Comparison of ENCODE assay signal across 9 mouse cellular contexts in genomic region chr6:5991817-5992755, GRCm38 (mm10).
A peak's percentile ranks its signal among the peaks of the same experiment; 100 is the strongest.
DNase-seq lines count a peak whose midpoint lies in the region; TF ChIP-seq lines count a peak whose summit lies in the region.
"Had no signal": no experiment of that assay in that cellular context is flagged by ENCODE, and none has a peak within 500 bp of the region (broad histone marks: within the 10 kb centered on the region; RNA-seq: fewer than 3 reads in every experiment).

No protein-coding gene starts in this region.

- peak overlapping the region; percentile 7 for H3K4me3 ChIP-seq in cerebellum, adult 2 months (replicated peaks; ENCODE audit: insufficient read depth, low read depth, low read length)
- no peak overlapping the region for H3K4me3 ChIP-seq in kidney, adult 2 months (ENCODE audit: insufficient read depth, low read depth, low read length)
- H3K4me3 ChIP-seq in olfactory bulb, adult 2 months (ENCODE audit: insufficient read depth, low read depth, low read length) = no peak overlapping the region

- DNase-seq in adipocyte (ENCODE audit: low spot score) = peak; percentile 96
- peak; percentile 65 to 73 for DNase-seq in cerebellum, adult 2 months
- DNase-seq in heart, adult 18-20 months = peak; percentile 54 to 56
- peak; percentile 95 for DNase-seq in kidney, adult 2 months
- DNase-seq in left cerebral cortex, postnatal 14 days (ENCODE audit: low spot score in 2 of 2) = peak; percentile 59 to 70
- no peak for DNase-seq in thymus, postnatal 36 days
- no peak for DNase-seq in thymus, postnatal 10 days (ENCODE audit: low spot score in 2 of 2)

- TF ChIP-seq CTCF in cerebellum, adult 2 months (IDR thresholded peaks at IDR 0.05; ENCODE audit: borderline replicate concordance, insufficient read depth, low read depth, low read length) = no peak
- TF ChIP-seq CTCF in kidney, adult 2 months (conservative IDR thresholded peaks at IDR 0.05; ENCODE audit: insufficient read depth, insufficient read length, low read depth, low read length) = no peak
- TF ChIP-seq CTCF in olfactory bulb, adult 2 months (IDR thresholded peaks at IDR 0.05; ENCODE audit: insufficient read depth, low read depth, low read length) = no peak

- no peaks in the 10 kb centered on the region for H3K36me3 ChIP-seq in kidney, adult 2 months (ENCODE audit: control insufficient read depth, insufficient read depth, low read length)

- H3K4me1 ChIP-seq in cerebellum, adult 2 months (ENCODE audit: control insufficient read depth, insufficient read depth, low read length) = peaks cover 5% of the 10 kb centered on the region
- peaks cover 11% of the 10 kb centered on the region for H3K4me1 ChIP-seq in kidney, adult 2 months (ENCODE audit: control insufficient read depth, insufficient read depth, low read length)
- H3K4me1 ChIP-seq in olfactory bulb, adult 2 months (ENCODE audit: control insufficient read depth, insufficient read depth, low read length) = peaks cover 15% of the 10 kb centered on the region

- H3K27ac ChIP-seq in cerebellum, adult 2 months (ENCODE audit: insufficient read depth, low read length) = no peak overlapping the region
- no peak overlapping the region for H3K27ac ChIP-seq in kidney, adult 2 months (ENCODE audit: insufficient read depth, low read depth, low read length)
- peak overlapping the region; percentile 77 for H3K27ac ChIP-seq in olfactory bulb, adult 2 months (ENCODE audit: insufficient read depth, low read depth, low read length)
- H3K27ac ChIP-seq: liver, embryonic 14.5 days had no signal

- WGBS in cerebellum, adult 2 months = 16% methylated on average over 25 of the region's 25 CpGs
- 25% methylated on average over 25 of the region's 25 CpGs for whole genome bisulfite sequencing in kidney, adult 2 months
- 12% methylated on average over 25 of the region's 25 CpGs for WGBS in olfactory bulb, adult 2 months

- intact Hi-C loops in left cerebral cortex, postnatal 14 days (cut with DNase I) = loop anchor here (5.0 kb wide), 1 partner anchor 135 kb away; no protein-coding TSS in a partner anchor

- no peak for TF ChIP-seq POLR2A in cerebellum, adult 2 months (IDR thresholded peaks at IDR 0.05; ENCODE audit: borderline replicate concordance, insufficient read depth, low read length)
- no peak for TF ChIP-seq POLR2A in kidney, adult 2 months (IDR thresholded peaks at IDR 0.05; ENCODE audit: low read depth, low read length)
- no peak for TF ChIP-seq POLR2A in olfactory bulb, adult 2 months (IDR thresholded peaks at IDR 0.05; ENCODE audit: insufficient read depth, low read depth, low read length)

- no peaks in the 10 kb centered on the region for H3K27me3 ChIP-seq in cerebellum, adult 2 months (ENCODE audit: control insufficient read depth, insufficient read depth, low read length)
- H3K27me3 ChIP-seq in kidney, adult 2 months (replicated peaks; ENCODE audit: control insufficient read depth, insufficient read depth, low read length) = no peaks in the 10 kb centered on the region

Comparison
In these comparisons a context has a peak if more than half of its experiments do, and no peak if none do; other contexts are left out.
1. DNase-seq: peak in adipocyte (single experiment), cerebellum, adult 2 months (2 of 2), heart, adult 18-20 months (2 of 2), kidney, adult 2 months (single experiment) and left cerebral cortex, postnatal 14 days (2 of 2); none in thymus, postnatal 36 days (0 of 2) and thymus, postnatal 10 days (0 of 2).